Mouse (Mus musculus) NIH3T3 (cell line): ENCODE results near the gene Gltp.

Experiments
- DNase-seq: peaks from one replicate; pipeline ENCODE4 v3.0.0-alpha.2; 2012; ENCODE audit warnings: low read depth

Gene Gltp

DNA sequence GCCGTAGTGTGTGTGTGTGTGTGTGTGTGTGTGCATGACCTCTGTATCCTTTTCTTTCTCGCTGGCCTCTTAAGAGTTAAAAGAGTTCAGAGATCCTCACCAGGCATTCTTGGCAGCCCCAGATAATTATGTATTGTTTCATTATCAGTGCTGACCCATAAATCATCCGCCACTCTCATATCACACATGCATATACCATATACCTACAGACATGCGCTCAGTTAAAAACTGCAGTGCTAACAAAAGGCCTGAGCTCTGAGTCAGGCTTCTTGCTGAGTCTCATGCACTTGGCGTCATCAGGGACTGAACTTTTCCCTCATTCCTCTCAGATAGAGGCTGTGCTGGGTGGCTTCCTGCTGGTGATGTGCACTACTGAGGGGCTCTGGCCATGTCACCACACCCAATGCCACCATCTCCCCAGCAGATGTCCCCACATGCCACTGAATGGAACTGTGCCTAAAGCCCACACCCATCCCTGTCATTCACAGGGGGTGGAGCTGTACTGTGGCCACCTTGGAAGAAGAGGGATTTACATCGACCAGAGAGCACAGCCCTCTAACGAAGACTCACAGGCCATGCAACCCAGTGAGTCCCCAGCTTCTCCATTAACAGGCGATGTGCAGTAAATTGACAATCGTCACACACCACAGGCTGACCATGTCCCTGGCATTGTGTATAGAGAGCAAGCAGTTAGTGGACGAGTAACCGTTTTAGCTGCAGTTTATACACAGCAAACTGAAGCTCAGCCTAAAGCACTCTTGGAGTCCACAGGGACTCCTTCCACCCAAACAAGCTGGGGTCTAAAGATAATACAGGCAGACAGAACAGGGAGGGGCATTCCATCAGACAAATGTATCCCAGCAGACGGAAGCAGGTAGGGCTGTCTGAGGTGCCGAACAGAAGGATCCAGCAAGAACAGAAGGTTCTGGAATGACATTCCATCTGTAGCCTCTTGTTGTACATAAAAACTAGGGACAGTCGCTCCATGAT lies 11.9 kb upstream of the Gltp start:
- peak; percentile 58 for DNase-seq

DNA sequence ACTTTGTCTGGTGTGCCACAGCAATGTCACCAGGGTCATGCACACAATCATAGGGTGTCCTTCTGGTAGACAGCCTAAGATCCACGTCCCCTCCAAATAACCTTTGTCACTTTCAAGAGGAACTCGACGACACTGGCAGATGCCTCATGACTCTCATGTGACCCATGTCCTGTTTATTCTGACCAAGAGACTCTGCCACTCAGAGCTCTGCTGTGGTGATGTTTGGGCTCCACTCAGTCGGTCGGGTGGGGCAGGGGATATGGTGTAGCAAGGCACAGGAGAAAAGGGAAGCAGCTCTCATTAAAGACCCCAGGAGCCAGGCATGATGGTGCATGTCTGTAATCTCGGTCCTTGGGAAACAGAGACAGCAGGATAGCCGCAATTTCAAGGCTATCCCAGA lies 8.2 kb upstream of the Gltp start:
- no peak for DNase-seq

DNA sequence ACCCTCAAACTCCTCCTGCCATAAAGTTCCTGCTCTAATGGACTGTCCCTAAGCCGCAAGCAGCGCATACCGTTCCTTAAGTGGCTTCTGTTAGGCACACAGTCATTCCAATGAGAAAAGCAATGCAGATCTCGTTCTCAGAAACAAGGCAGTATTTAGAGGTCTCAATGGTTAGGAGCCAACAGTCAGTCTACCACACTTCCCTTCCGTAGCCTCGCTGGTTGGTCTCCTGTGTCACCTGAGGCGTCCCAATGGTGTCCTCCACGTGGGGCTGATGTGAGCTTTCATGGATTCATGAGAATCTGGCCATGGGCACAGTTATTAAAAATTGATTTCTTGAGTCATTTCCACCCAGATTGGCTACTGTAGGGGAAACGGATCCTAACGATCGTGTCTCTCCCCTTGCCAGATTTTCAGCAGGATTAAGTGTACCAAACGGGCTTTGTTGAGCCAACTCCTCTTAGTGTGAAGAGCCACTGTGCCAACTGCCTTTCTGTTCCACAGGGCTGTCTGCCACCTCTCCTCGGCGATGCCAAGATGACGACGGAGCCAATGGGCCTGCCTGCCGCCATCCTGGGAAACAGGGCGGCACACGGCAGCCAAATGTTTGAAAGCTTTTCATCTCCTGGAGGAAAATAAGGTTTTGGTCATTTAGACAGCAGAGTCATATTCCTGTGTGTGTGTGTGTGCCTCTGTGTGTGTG lies 7.4 kb upstream of the Gltp start:
- DNase-seq = no peak

GRCm38 (mm10) chr5:114696939-114697338 lies 6.2 kb upstream of the Gltp start:
- DNase-seq = no peak

DNA sequence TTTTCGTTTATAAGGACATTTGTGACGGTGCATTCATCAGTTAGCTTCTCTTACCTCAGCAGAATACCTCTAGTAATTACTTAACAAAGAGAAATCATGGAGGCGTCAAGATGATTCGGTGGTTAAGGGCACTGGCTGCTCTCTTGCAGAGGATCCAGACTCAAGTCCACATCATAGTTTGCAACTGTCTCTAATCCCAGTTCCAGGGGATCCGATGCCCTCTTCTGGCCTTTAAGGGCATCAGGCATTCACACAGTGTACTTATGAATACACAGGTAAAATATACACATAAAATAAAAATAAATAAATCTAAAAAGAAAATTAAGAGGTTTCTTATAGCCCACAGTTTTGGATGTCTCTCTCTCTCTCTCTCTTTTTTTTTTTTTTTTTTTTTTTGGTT lies 5.0 kb upstream of the Gltp start:
- DNase-seq = peak; percentile 34

DNA sequence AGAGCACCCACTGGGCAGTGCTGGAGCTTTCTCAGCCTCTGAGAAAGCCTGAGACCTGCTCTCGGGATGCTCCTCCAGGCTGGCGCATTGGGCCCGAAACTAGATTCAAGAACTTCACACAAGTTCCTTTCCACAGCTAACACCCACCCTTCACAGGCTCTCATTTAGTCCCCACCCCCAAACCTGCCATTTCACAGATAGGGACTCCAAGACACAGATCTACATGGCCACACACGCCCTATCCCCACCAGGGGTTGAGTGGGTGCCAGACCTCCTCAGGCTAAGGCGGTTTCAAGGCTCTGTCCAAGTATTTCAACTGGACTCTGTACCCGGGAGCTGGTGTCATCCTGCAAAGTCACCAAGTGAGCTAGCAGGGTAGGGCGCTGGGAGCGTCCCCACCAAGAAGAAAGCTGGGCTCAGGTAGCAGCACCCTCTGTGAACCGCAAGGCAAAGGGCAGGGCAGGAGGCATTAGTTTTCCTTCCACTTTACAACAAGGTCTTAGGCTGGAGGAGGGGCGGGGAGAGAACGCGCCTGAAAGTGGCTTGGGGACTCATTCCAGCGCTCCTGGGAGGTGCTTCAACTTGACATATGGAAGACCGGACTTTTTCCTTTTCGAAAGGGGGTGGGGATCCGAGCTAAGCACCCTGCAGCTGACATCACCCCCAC lies 951 bp downstream of the Gltp start:
- DNase-seq = peak; percentile 37

DNA sequence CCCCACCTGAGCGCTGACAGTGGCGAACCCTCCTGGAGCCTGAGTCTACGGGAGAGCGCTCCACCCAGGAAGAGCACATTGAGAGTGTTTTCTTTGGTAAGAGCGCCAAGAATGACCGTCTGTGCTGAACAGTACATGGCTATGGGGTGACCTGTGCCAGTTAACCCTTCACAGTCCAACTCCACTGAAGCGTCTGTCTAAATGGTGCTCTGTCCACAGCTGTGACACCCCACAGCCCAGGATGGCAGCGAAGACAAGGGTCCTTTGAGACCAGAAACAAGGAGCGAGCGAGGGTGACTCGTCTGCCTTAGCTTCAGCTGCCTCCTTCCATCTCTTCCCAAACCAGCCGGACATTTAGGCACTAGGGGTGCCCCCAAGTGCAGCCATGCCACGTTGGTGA lies 2.1 kb downstream of the Gltp start:
- DNase-seq = no peak

- DNase-seq = no peak
Observed at GRCm38 (mm10) chr5:114687901-114688300, 2.9 kb downstream of the Gltp start.

DNA sequence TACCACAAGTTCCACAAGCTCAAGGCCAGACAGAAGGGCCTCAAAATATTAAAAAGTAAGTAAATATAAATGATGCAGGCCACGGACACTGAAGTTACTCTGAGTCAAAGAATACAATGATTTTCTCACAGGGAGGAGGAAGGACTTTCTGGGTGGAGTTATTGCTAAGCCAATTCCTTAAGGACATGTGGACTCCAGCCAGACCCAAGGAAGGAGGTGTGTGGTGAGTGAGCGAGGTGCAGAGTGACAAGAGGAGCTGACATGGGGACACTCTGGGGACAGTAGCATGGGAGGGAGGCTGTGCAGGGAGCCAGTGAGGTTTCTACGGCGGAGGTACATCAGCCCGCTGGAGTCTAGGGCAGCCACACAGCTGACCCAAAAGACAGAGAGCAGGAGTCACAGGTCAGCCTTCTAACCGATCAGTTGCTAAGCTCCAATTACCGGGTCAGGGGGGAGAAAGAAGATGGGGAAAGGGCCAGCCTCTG lies 4.0 kb downstream of the Gltp start:
- DNase-seq = no peak

- no peak for DNase-seq
Observed at GRCm38 (mm10) chr5:114685986-114686385, 4.8 kb downstream of the Gltp start.

- no peak for DNase-seq
Observed at GRCm38 (mm10) chr5:114681717-114682116, 9.1 kb downstream of the Gltp start.

DNA sequence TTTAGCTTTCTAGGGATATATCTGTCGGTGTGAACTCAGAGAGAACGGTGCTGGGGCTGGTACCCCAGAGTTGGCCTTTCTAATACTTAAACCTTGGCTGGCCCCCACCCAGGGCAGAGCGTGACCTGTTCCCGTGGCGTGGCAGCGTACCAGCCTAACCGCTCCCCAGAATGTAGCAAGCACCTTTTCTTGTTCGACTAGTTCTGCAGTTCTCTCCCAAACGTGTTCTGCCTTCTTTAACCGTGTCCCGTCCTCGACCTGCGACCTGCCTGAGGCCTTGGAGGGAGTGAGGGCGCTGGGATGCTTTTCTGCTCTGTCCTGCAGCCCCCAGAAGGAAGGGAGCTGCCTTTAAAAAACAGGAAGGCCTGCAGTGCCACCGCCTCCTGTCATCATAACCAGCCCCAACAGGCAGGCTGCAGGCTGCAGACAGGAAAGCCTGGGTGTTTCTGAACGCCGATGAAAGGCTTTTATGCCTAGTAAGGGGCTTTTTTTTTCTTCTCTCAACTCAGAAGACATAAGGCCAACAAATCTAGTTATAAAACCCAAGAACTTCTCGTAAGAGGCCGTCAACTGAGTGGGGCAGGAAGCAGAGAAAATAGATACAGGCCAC lies 10.0 kb downstream of the Gltp start:
- no peak for DNase-seq

GRCm38 (mm10) chr5:114679841-114680591 lies 10.8 kb downstream of the Gltp start:
- no peak for DNase-seq

- no peak for DNase-seq
Observed at GRCm38 (mm10) chr5:114674594-114674993, 16.2 kb downstream of the Gltp start.

- DNase-seq = no peak
Observed at GRCm38 (mm10) chr5:114673114-114673513, 17.7 kb downstream of the Gltp start.

GRCm38 (mm10) chr5:114669014-114669413 lies 21.8 kb downstream of the Gltp start:
- DNase-seq = no peak

DNA sequence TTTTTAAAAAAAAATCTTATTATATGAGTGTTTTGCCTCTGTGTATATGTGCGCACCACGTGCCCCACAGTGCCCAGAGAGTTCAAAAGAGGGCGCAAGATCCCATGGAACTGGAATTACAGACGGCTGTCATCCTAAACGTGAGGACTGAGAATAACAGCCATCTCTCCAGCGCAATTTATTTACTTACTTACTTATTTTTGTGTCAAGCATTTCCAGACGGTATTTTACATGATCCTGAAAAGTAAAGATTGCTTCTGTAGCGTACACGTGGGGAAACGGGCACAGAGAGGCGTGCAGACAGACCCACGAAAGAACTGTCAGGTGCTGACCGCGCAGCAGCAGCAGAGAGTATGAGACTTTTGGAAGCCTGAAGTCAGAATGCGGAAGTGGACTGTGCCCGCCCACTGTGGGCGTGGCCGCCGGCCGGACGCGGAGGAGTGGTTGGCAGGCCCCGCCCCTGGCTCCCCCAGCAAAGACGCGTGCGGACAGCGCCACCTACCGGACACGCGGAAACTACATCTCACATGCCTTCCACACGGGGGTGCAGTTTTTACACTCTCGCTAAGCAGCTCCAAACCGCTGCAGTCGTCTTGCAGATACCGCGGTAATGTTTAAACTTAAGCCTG lies 23.4 kb downstream of the Gltp start:
- peak; percentile 99 for DNase-seq

- DNase-seq = no peak
Observed at GRCm38 (mm10) chr5:114666659-114667058, 24.1 kb downstream of the Gltp start.

DNA sequence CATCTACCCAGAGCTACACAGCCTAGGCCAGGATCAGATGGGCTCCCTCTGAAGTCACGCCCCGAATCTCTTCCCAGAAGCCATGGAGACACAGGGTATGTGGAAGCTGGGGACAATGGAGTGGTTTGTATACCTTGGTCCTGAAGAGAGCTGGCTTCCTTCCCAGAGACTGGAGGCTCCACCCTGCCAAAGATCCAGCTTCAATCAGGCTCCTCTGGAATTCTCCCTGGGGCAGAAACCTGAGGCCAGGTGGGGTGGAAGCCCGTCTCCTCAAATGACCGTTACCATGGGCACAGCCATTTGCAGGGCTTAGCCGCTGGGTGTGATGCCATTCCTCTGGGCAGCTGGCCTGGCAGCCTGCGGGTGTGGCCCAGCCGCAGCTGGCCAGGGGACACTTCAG lies 26.0 kb downstream of the Gltp start:
- DNase-seq = peak; percentile 16

DNA sequence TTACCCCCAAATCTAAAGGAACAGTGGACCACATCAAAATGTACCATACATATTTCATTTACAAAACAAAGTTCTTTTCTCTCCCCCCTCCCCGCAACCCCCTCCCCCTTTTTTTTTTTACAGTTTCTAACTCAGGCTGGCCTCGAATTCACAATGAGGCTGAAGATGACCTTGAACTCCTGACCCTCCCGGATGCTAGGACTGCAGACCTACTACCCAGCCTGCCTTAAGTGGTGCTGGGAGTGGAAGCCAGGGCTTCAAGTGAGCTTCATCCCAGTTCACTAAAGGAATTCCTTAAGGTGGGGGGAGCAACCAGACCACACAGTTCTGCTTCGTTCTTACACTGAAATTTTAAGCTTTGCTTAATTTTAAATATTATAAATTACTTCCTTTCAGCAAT lies 26.6 kb downstream of the Gltp start:
- no peak for DNase-seq

GRCm38 (mm10) chr5:114661029-114661428 lies 29.8 kb downstream of the Gltp start:
- DNase-seq = no peak
